Mouse (Mus musculus) layer of hippocampus, adult 8-10 months (tissue): ENCODE measurements around the gene Ubtd1. TPM values are rescaled to one million over a fixed set of nuclear protein-coding genes. Genes with fewer than 3 reads are reported as not detected.

Experiments
- DNase-seq, 2 experiments: peaks; one replicate each; pipeline ENCODE4 v3.0.0; 2022; ENCODE audit warnings: low spot score in 2 of 2
- total RNA-seq, 4 experiments: library from RNA; stranded (reverse); gene quantifications; 2 replicates each; pipeline ENCODE4 v1.2.4; 2022

Ubtd1 gene
- 10 to 100 TPM; 11.2 to 14.4 (median 13.2) TPM for total RNA-seq

- no peak for DNase-seq
Observed at GRCm38 (mm10) chr19:41981595-41981927, at the start of gene Ubtd1. Gene Ubtd1 (plus strand): TSS chr19:41981763.

- DNase-seq: peak in 1 of 2 experiments; percentile 15
Observed at GRCm38 (mm10) chr19:41932686-41933085, 48.9 kb upstream of the Ubtd1 start.

- peak; percentile 99 for DNase-seq
Observed at GRCm38 (mm10) chr19:41933179-41934086, 48.1 kb upstream of the Ubtd1 start, which contains the start of the genes Exosc1 and Zdhhc16. Gene Exosc1 (minus strand): TSS chr19:41933423. Gene Zdhhc16 (plus strand): TSS chr19:41933480.

GRCm38 (mm10) chr19:41934124-41934523 lies 47.4 kb upstream of the Ubtd1 start:
- DNase-seq: no peak

GRCm38 (mm10) chr19:41935921-41936320 lies 45.6 kb upstream of the Ubtd1 start:
- DNase-seq: no peak

- no peak for DNase-seq
Observed at GRCm38 (mm10) chr19:41938539-41938938, 43.0 kb upstream of the Ubtd1 start.

- DNase-seq: no peak
Observed at GRCm38 (mm10) chr19:41943841-41944240, 37.7 kb upstream of the Ubtd1 start.

GRCm38 (mm10) chr19:41952287-41952686 lies 29.3 kb upstream of the Ubtd1 start:
- DNase-seq: no peak

- DNase-seq: peak; percentile 34 to 55
Observed at GRCm38 (mm10) chr19:41953574-41953973, 28.0 kb upstream of the Ubtd1 start.

- no peak for DNase-seq
Observed at GRCm38 (mm10) chr19:41969618-41970017, 11.9 kb upstream of the Ubtd1 start.

GRCm38 (mm10) chr19:41973891-41974794 lies 7.4 kb upstream of the Ubtd1 start:
- no peak for DNase-seq

- no peak for DNase-seq
Observed at GRCm38 (mm10) chr19:41980422-41980818, 1.1 kb upstream of the Ubtd1 start.

GRCm38 (mm10) chr19:41980819-41981594 lies 556 bp upstream of the Ubtd1 start, which contains the start of gene Mms19:
Gene Mms19 (minus strand): TSS chr19:41981157.
- peak; percentile 99 for DNase-seq

- DNase-seq: no peak
Observed at GRCm38 (mm10) chr19:41981931-41982790, 598 bp downstream of the Ubtd1 start.

GRCm38 (mm10) chr19:41982791-41983150 lies 1.2 kb downstream of the Ubtd1 start:
- DNase-seq: no peak

- no peak for DNase-seq
Observed at GRCm38 (mm10) chr19:41985994-41986393, 4.4 kb downstream of the Ubtd1 start.

GRCm38 (mm10) chr19:41987206-41987605 lies 5.6 kb downstream of the Ubtd1 start:
- no peak for DNase-seq

GRCm38 (mm10) chr19:41989810-41990209 lies 8.2 kb downstream of the Ubtd1 start:
- no peak for DNase-seq

GRCm38 (mm10) chr19:41991926-41992477 lies 10.4 kb downstream of the Ubtd1 start:
- no peak for DNase-seq

GRCm38 (mm10) chr19:41992971-41993370 lies 11.4 kb downstream of the Ubtd1 start:
- no peak for DNase-seq
